Mouse (Mus musculus) gastrocnemius, postnatal 14 days (tissue): ENCODE measurements around the gene Gnl3. TPM values are rescaled to one million over a fixed set of nuclear protein-coding genes. Genes with fewer than 3 reads are reported as not detected.

Experiments
- DNase-seq: peaks from one replicate; pipeline ENCODE4 v3.0.0; 2021; ENCODE audit warnings: mixed read lengths
- intact Hi-C: fragments of 180-260 bp; cut with DNase I; formaldehyde crosslinking; loops from one replicate; pipeline ENCODE4 v1.15.1; 2025; ENCODE audit warnings: low total_unique reads
- long read RNA-seq, 2 experiments: library from polyadenylated mRNA; stranded (forward); transcript quantifications; one replicate each; pipeline ENCODE4 v2.0.0; 2021
- total RNA-seq, 2 experiments: library from RNA; stranded (reverse); gene quantifications; 2 replicates each; pipeline ENCODE4 v1.2.3; 2021

The Gnl3 gene
- 10 to 100 TPM; 27.3 to 39.3 TPM for total RNA-seq
- long read RNA-seq, experiment 1, transcript Gnl3-201 (15 exons, 1,947 nt): major isoform, 12 of 15 reads
- long read RNA-seq, experiment 1, partial matches to known transcripts: 0 of 15 reads
- long read RNA-seq, experiment 1, other reads (novel, unspliced or antisense): 3 of 15 reads
- long read RNA-seq, experiment 2, transcript Gnl3-201 (15 exons, 1,947 nt): major isoform, 15 of 16 reads
- long read RNA-seq, experiment 2, partial matches to known transcripts: 1 of 16 reads
- long read RNA-seq, experiment 2, other reads (novel, unspliced or antisense): 0 of 16 reads

DNA sequence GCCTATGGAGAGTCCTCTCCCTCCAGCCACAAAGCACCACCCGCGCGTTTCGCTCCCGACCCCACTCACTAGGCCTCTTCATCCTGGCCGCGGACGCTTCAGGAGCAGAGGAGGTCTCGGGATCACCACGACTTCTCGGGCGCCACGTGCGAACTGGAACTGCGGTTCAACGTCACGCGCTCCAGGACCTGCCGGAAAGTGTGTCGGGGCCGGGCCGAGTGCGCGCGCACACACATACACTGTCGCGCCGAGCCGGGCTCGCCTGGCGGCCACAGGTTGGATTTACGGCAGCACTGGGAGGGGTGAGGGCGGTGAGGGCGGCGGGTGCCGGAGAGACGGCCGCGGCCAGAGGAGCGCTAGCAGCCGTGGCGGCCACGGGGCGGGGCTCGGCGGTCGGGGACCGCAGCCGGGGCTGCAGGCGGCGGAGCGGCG is at the start of gene Gnl3, which contains the start of gene Pbrm1:
Gnl3 (minus strand) TSS at position 293 of the 432 bp plus-strand sequence.
Pbrm1 (plus strand) TSS at position 279 of the 432 bp plus-strand sequence.
- DNase-seq: peak; percentile 97
- intact Hi-C loops: no loop called here

GRCm38 (mm10) chr14:31062277-31062676 is 43.3 kb upstream of the Gnl3 start:
- intact Hi-C loops: no loop called here

GRCm38 (mm10) chr14:31045817-31046216 is 26.9 kb upstream of the Gnl3 start:
- no peak for DNase-seq

More at GRCm38 (mm10) chr14:31062277-31062676, 43.3 kb upstream of the Gnl3 start:
- DNase-seq: peak; percentile 4

GRCm38 (mm10) chr14:31045296-31045695 is 26.3 kb upstream of the Gnl3 start:
- intact Hi-C loops: no loop called here
- no peak for DNase-seq

More at GRCm38 (mm10) chr14:31045817-31046216, 26.9 kb upstream of the Gnl3 start:
- intact Hi-C loops: no loop called here

DNA sequence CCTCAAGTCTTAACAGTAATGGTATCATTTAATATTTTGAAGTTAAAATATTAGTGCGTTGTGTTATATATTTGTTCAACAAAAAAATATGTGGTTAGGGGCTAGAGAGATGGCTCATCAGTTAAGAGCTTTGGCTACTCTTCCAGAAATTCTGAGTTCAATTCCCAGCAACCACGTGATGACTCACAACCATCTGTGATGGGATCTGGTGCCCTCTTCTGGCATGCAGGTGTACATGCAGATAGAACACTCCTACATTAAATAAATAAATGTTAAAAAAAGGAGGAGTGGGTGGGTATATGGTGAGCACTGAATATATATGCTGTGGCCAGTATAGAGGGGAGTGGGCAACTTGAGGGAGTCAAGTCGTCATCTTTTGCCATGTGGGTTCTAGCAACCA is 6.8 kb upstream of the Gnl3 start:
- DNase-seq: no peak
- intact Hi-C loops: no loop called here

DNA sequence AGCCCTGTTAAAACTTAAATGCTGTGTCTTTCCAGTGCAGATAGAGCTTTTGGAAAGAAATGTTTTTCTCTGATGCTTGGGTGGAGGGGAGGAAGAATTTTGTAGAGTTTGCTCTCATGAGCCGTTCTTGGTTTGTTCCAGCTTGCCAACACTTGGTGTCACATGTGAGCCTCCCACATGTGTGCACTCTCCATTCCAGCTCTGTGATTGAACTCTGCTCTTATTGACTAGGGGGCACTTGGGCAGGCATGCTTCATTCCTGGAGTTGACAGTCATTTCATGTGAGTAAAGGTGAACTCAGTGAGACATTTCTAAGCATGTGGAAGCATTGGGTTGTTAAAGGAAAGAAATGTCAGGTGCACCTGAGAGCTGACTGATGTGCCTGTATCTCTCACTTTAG is 3.6 kb upstream of the Gnl3 start:
- DNase-seq: no peak
- intact Hi-C loops: no loop called here

GRCm38 (mm10) chr14:31019331-31020205 is 616 bp upstream of the Gnl3 start:
- intact Hi-C loops: no loop called here
- DNase-seq: peak; percentile 82

- DNase-seq: no peak
- intact Hi-C loops: no loop called here
Measured at GRCm38 (mm10) chr14:31017854-31018253, 1.1 kb downstream of the Gnl3 start.

- no peak for DNase-seq
- intact Hi-C loops: no loop called here
Measured at GRCm38 (mm10) chr14:31016063-31016462, 2.9 kb downstream of the Gnl3 start.

- intact Hi-C loops: no loop called here
- no peak for DNase-seq
Measured at GRCm38 (mm10) chr14:31013928-31014327, 5.0 kb downstream of the Gnl3 start.

DNA sequence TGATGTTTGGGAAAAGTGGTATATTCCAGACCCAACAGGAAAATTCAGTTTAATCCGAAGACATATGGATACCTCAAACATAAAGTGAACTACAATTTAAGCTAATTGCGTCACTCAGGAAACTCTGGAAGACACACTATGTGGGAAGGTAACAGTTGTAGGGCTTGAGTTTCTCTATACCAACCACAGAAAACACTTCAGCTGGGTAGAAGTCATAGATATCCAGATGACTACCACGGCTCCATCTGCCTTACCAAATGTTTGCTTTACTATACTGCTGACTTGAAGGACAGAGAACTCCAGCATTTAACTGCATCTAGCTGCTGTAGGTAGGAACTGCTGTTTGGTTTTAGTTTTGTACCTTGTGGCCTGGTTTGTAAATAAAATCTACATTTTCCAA is 7.4 kb downstream of the Gnl3 start:
- DNase-seq: no peak
- intact Hi-C loops: no loop called here

DNA sequence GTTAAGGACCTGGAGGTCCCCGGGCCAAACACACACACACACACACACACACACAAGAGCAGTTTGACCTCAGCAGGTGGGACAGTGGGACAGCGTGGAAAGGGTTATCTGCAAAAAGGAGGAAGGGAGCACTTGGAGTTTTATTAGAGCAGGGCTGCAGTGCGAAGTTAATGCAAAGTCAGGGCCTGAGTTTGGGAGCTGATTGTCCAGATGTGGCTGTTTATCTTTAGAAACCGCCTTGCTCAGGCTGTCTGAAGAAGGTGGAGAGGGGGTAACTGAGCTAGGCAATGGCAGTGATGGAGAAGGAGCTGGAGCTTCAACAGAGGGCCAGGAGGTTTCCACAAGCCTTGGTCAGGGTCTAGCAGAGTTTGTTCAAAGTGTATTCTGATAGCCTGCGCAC is 12.2 kb downstream of the Gnl3 start:
- intact Hi-C loops: no loop called here
- DNase-seq: no peak

GRCm38 (mm10) chr14:31004527-31004926 is 14.4 kb downstream of the Gnl3 start:
- no peak for DNase-seq
- intact Hi-C loops: no loop called here

DNA sequence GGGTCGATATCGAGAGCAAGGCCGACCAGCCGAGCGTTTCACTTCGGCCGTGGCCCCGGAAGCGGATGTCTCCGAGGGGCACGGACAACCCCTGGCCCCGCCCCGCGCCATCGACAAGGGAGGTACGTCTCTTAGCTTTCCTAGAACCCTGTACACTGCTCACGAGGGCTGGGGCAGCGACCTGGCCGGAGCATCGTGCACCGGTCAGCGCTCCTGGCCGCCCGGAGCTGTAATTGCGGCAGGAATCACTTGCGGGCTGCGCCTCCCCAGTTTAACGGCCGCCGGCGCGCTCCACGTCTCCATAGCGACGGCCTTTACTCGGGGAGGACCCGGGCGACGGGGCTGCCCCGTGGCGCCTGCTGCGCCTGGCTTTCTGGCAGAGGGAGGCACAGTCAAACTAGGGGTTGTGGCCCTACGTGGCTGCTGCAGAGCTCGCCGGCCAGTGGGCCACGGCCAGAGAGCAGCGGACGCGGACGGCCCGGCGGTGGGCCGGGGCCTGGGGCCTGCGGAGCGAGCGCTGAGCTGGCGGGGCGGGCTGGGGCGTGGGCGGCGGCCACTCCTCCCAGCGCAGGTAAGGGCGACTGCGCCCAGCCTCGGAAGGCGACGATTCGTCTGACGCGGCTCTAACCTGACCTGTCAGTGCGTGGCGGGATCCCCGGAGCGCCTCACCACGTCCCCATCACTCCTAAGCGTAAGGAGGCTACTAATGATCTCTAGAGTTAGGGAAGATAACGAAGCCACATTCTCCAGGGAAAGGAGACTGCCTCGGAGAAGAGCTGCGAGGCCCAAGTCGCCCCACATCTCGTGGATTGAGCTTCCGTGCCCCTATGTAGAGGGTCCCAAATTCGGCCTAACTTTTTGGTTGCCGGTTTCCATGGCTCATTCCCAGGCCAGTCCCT is 17.4 kb downstream of the Gnl3 start, which contains the start of the genes Glt8d1 and Spcs1:
Glt8d1 (plus strand) TSS at position 94 of the 899 bp plus-strand sequence.
Spcs1 (minus strand) TSS at position 366 of the 899 bp plus-strand sequence.
- intact Hi-C loops: no loop called here
- DNase-seq: peak; percentile 89

- no peak for DNase-seq
- intact Hi-C loops: no loop called here
Measured at GRCm38 (mm10) chr14:31000816-31001306, 18.1 kb downstream of the Gnl3 start.

- no peak for DNase-seq
- intact Hi-C loops: no loop called here
Measured at GRCm38 (mm10) chr14:31000356-31000755, 18.6 kb downstream of the Gnl3 start.

DNA sequence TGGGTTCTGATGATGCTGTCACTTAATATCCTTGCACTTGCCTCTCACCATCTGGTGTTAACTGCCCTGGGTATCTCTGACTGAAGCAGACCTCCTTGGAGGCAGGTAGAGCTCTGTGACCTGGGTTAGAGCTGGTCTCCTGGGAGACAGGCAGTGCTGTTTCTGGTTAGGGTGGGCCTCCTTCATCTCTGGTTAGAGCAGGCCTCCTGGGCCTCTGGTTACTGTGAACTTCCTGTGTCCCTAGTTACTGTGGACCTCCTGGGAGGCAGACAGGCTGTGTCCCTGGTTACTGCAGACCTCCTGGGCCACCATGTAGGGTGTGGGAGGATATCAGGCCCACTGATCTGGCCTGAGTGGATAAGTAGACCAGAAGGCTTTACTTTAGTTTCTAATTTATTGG is 22.5 kb downstream of the Gnl3 start:
- intact Hi-C loops: no loop called here

GRCm38 (mm10) chr14:30976222-30976621 is 42.7 kb downstream of the Gnl3 start:
- no peak for DNase-seq
- intact Hi-C loops: no loop called here

More for the DNA sequence above, 22.5 kb downstream of the Gnl3 start:
- DNase-seq: no peak

- intact Hi-C loops: no loop called here
- no peak for DNase-seq
Measured at GRCm38 (mm10) chr14:30974204-30974603, 44.7 kb downstream of the Gnl3 start.
